Mouse (Mus musculus) kidney, postnatal 0 days (tissue): ENCODE results near the gene Ehd3. TPM values are rescaled to one million over a fixed set of nuclear protein-coding genes. Genes with fewer than 3 reads are reported as not detected.

ENCODE experiments used
- ATAC-seq: fragments of 200-750 bp; cut with Nextera tagmentation; replicated peaks from 2 replicates; pipeline ENCODE4 v1.8.0; 2017; ENCODE audit warnings: low read depth, moderate number of reproducible peaks, moderate TSS enrichment, moderate library complexity; ENCODE audit not compliant: low FRiP score
- DNase-seq: peaks from one replicate; pipeline ENCODE4 v3.0.0-alpha.2; 2016; ENCODE audit warnings: low spot score
- H3K27ac ChIP-seq: fragments of 300-500 bp; sonication (generic); 2 replicates; pipeline ENCODE4 v1.5.1; 2014; ENCODE audit warnings: mild to moderate bottlenecking
- H3K27me3 ChIP-seq: fragments of 300-500 bp; sonication (generic); 2 replicates; pipeline ENCODE4 v1.6.1; 2014; ENCODE audit warnings: low read length, mixed read lengths; ENCODE audit not compliant: insufficient read depth
- H3K36me3 ChIP-seq: fragments of 300-500 bp; sonication (generic); 2 replicates; pipeline ENCODE4 v1.6.1; 2014; ENCODE audit warnings: low read length, mixed read lengths; ENCODE audit not compliant: insufficient read depth
- H3K4me1 ChIP-seq: fragments of 300-500 bp; sonication (generic); replicated peaks from 2 replicates; pipeline ENCODE4 v1.6.1; 2014; ENCODE audit warnings: antibody characterized with exemption, low read length, mixed read lengths; ENCODE audit not compliant: insufficient read depth
- H3K4me2 ChIP-seq: fragments of 300-500 bp; sonication (generic); 2 replicates; pipeline ENCODE4 v1.6.1; 2014; ENCODE audit warnings: mild to moderate bottlenecking, low read length, moderate library complexity, mixed read lengths
- H3K4me3 ChIP-seq: fragments of 300-500 bp; sonication (generic); replicated peaks from 2 replicates; pipeline ENCODE4 v1.5.1; 2014; ENCODE audit warnings: low read depth, low read length
- H3K9ac ChIP-seq: fragments of 300-500 bp; sonication (generic); 2 replicates; pipeline ENCODE4 v1.6.1; 2014; ENCODE audit warnings: low read depth, low read length
- H3K9me3 ChIP-seq: fragments of 300-500 bp; sonication (generic); replicated peaks from 2 replicates; pipeline ENCODE4 v1.6.1; 2016; ENCODE audit warnings: low read length, inconsistent platforms, mixed read lengths
- CTCF ChIP-seq: IDR thresholded peaks from 2 replicates; pipeline ENCODE4 v1.5.1; 2016; ENCODE audit warnings: antibody characterized with exemption, low read depth, mild to moderate bottlenecking, moderate library complexity
- WGBS: fragments of 180-500 bp; shearing (Covaris S2); extraction: QIAGEN DNeasy Blood & Tissue Kit; methylation state at CpG from one replicate; pipeline ENCODE4 v1.1.7; 2014; 5-methylcytosine and 5-hydroxymethylcytosine counted together
- polyA plus RNA-seq: library from polyadenylated mRNA; unstranded; fragments of >200 nt; fragmentation: Nextera tagmentation; extraction: Ambion mirVana; gene quantifications from 2 replicates; pipeline ENCODE4 v1.2.1, GENCODE M21; 2015

Gene Ehd3
- polyA plus RNA-seq, 1 experiment from 2014 or later: 20.5 TPM

DNA sequence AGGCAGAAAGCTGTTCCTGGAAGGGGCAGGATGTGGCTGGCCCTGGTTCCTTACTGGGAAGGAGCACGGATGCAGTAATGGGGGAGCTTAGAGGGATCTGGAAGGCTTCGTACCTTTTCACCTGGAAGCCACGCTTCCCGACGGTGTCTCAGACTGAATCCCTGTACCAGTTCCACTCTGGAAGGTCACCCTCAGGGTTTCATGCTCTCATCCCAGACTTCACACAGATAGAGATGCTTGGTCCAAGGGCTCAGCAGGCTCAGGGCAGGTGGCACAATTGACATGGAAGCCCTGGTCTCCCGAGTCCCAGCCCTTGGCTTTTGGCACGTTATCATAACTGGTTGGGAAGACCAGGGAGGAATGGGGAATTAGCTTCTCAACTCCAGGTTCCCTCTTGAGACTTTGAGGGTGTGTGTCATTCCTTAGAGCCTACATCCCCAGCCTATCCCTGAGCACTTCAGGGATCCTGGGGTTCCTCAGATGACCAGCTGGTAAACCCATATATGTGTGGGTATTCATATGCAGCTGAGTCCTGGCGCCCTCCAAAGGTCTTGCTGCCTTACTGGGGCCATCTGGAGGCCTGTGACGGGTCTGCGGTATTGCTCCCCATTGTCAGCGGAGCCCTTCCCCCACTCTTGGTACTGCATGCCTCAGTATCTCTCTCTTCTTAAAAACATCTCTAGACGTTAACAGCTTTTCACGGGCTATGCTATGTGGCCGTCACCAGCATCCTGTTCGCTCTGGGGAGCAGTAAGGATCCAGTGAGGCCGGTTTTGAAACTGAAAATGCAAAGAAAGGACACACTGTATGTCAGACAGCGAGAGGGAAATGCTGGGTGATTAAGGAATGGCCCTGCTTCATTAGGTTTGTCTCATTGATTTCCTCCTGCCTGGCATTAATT is 19.4 kb downstream of the Ehd3 start:
- Histone ChIP-seq H3K9me3 (no peaks in the 10 kb centered on the region), H3K4me2 (no peak overlapping the region), H3K4me3 (no peak overlapping the region), H3K9ac (no peak overlapping the region), H3K36me3 (0 out of 2 replicates have a peak, but pooled peaks cover 5% of the 10 kb centered on the region), H3K27ac (no peak overlapping the region), H3K4me1 (no peaks in the 10 kb centered on the region), H3K27me3 (no peaks in the 10 kb centered on the region)
- no peak for TF ChIP-seq CTCF
- DNase-seq (no peak), ATAC-seq (no peak)
- WGBS: 78% methylated on average over 17 of the region's 17 CpGs

DNA sequence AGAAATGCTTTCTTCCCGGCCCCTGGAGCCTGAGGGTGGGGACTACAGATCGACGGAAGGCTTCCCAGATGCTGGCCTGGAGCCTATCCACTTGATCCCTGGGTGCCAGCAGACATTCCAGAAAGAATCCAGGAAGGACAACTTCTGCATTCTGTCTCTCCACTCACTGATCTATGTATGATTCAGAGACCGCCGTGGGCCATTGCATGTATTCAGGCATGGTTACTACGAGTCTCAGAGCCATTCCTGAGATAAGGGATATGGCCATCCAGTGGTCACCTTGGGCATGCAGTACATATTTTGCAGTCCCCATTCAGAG is 20.0 kb downstream of the Ehd3 start:
- H3K27me3 ChIP-seq: no peaks in the 10 kb centered on the region
- H3K36me3 ChIP-seq: 0 out of 2 replicates have a peak, but pooled peaks cover 6% of the 10 kb centered on the region
- H3K4me3 ChIP-seq: no peak overlapping the region
- ATAC-seq (no peak), DNase-seq (no peak)
- TF ChIP-seq CTCF: no peak
- H3K9ac ChIP-seq: no peak overlapping the region
- H3K4me1 ChIP-seq: no peaks in the 10 kb centered on the region
- H3K4me2 ChIP-seq: no peak overlapping the region
- H3K27ac ChIP-seq: no peak overlapping the region
- WGBS: 70% methylated on average over 6 of the region's 6 CpGs
- H3K9me3 ChIP-seq: no peaks in the 10 kb centered on the region

DNA sequence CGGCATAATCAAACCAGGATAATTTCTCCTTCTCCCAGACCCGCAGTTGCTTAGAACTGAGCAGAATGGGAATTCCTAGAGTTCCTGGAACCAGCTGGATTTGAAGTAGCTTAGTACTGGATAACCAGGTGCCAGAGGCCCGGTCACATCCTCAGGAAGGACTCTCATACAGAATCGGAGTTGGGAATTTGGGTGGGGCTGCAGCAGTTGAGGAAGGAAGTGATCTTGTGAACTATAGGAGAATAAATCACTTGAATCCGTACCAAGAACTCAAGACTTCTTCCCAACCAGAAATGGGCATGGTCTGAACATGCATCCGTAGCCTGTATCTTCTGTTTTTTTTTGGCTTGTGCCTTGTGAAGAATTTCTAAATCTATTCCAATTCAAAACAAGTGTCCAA is 22.2 kb downstream of the Ehd3 start:
- Histone ChIP-seq H3K9me3 (no peaks in the 10 kb centered on the region), H3K27ac (no peak overlapping the region), H3K4me2 (no peak overlapping the region), H3K9ac (no peak overlapping the region), H3K27me3 (no peaks in the 10 kb centered on the region), H3K36me3 (peaks cover 12% of the 10 kb centered on the region; the same call in 1 of the 2 replicates), H3K4me3 (no peak overlapping the region), H3K4me1 (no peaks in the 10 kb centered on the region)
- 62% methylated on average over 6 of the region's 6 CpGs for WGBS
- DNase-seq: peak; percentile 42
- no peak; the same call in 1 of the 2 replicates for ATAC-seq
- TF ChIP-seq CTCF: no peak

DNA sequence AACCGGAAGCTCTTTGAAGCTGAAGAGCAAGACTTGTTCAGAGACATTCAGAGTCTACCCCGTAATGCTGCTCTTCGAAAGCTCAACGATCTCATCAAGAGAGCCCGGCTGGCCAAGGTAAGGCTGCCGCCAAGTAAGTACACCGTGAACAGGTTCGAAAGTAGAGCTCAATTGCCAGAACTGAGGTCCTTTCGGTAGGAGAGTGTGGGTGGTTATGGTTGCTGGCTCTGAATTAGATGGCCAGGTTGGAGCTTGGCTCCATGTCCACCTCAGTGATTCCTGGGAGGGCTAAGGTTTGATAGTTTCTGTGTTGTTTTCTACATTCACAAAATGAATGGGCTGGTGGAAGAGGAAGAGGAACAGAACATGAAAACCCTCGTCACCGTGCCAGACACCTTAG is 23.5 kb downstream of the Ehd3 start:
- Histone ChIP-seq H3K27me3 (no peaks in the 10 kb centered on the region), H3K9ac (no peak overlapping the region), H3K4me2 (no peak overlapping the region), H3K9me3 (no peaks in the 10 kb centered on the region), H3K4me3 (no peak overlapping the region), H3K4me1 (no peaks in the 10 kb centered on the region), H3K36me3 (peaks cover 12% of the 10 kb centered on the region; the same call in 1 of the 2 replicates), H3K27ac (no peak overlapping the region)
- ATAC-seq: no peak
- WGBS: 97% methylated on average over 11 of the region's 11 CpGs
- TF ChIP-seq CTCF: no peak
- no peak for DNase-seq

DNA sequence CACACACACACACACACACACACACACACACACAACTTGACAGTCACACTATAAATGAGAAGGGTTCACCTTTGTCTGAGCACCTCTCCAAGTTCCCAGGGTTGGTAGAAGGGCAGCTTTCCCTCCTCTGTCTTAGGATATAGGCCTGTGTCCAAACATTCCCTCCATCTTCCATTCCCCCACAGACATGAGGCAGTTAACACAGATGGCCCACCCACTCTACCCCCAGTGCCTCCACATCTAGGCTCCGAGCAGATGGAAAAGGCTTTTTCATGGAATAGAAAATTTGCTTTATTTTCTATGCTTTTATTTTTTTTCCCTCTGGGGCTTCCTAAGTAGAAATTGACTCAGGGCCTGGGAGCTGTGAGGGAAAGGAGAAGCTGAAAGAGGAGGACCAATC is 26.6 kb downstream of the Ehd3 start:
- no peaks in the 10 kb centered on the region for H3K27me3 ChIP-seq
- H3K4me2 ChIP-seq: no peak overlapping the region
- no peak for TF ChIP-seq CTCF
- no peaks in the 10 kb centered on the region for H3K4me1 ChIP-seq
- H3K36me3 ChIP-seq: peaks cover 12% of the 10 kb centered on the region; the same call in 1 of the 2 replicates
- WGBS: 86% methylated on average over 1 of the region's 1 CpGs
- H3K27ac ChIP-seq: no peak overlapping the region
- no peak overlapping the region for H3K4me3 ChIP-seq
- ATAC-seq (no peak), DNase-seq (no peak)
- no peaks in the 10 kb centered on the region for H3K9me3 ChIP-seq
- H3K9ac ChIP-seq: no peak overlapping the region

DNA sequence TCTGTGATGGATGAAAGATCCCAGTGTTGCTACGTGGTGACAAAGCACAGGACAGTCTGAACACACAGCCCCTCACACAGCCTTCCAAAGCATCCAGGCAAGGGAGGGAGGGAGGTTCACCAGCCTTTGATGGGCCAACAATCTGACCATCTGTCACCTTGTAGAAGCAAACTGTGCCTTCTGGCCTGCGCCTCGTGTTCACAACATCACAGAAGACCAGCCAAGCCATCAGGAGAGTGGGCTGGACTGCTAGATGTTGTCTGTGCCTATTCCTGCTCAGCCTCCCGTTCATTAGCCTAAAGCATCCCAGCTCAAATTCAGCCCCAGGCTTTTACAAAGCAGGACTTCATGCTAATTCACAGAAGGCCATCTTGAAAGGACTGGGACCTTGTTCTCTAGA is 27.5 kb downstream of the Ehd3 start:
- ATAC-seq (no peak), DNase-seq (no peak)
- Histone ChIP-seq H3K9me3 (no peaks in the 10 kb centered on the region), H3K27ac (no peak overlapping the region), H3K4me3 (no peak overlapping the region), H3K36me3 (peaks cover 12% of the 10 kb centered on the region; the same call in 1 of the 2 replicates), H3K27me3 (no peaks in the 10 kb centered on the region), H3K4me1 (no peaks in the 10 kb centered on the region), H3K9ac (no peak overlapping the region), H3K4me2 (no peak overlapping the region)
- no peak for TF ChIP-seq CTCF
- WGBS: 38% methylated on average over 4 of the region's 4 CpGs
